Mouse (Mus musculus): Measurements from ENCODE around the gene Otop2.

The Otop2 gene

GRCm38 (mm10) chr11:115297214-115297826 lies 9.6 kb upstream of the Otop2 start, which contains the start of gene Fads6:
Fads6 (minus strand) TSS chr11:115297663.
- in situ Hi-C loops (cut with MboI, MseI) = no loop called here

- in situ Hi-C loops (cut with MboI, MseI) = no loop called here
Measured at GRCm38 (mm10) chr11:115298160-115298559, 8.8 kb upstream of the Otop2 start.

- in situ Hi-C loops (cut with MboI, MseI) = no loop called here
Measured at GRCm38 (mm10) chr11:115300745-115301144, 6.2 kb upstream of the Otop2 start.

- in situ Hi-C loops (cut with MboI, MseI) = no loop called here
Measured at GRCm38 (mm10) chr11:115301351-115301750, 5.6 kb upstream of the Otop2 start.

- in situ Hi-C loops (cut with MboI, MseI) = no loop called here
Measured at GRCm38 (mm10) chr11:115303167-115303566, 3.8 kb upstream of the Otop2 start.

GRCm38 (mm10) chr11:115308781-115309180 lies 1.8 kb downstream of the Otop2 start:
- in situ Hi-C loops (cut with MboI, MseI) = no loop called here

GRCm38 (mm10) chr11:115314249-115314648 lies 7.3 kb downstream of the Otop2 start:
- in situ Hi-C loops (cut with MboI, MseI) = no loop called here

- in situ Hi-C loops (cut with MboI, MseI) = loop anchor here (5.0 kb wide), 1 partner anchor 40 kb away; no protein-coding TSS in a partner anchor
Measured at GRCm38 (mm10) chr11:115317204-115317603, 10.2 kb downstream of the Otop2 start.

- in situ Hi-C loops (cut with MboI, MseI) = loop anchor here (5.0 kb wide), 1 partner anchor 39 kb away; no protein-coding TSS in a partner anchor
Measured at GRCm38 (mm10) chr11:115318245-115319027, 11.5 kb downstream of the Otop2 start.

- in situ Hi-C loops (cut with MboI, MseI) = loop anchor here (5.0 kb wide), 1 partner anchor 37 kb away; no protein-coding TSS in a partner anchor
Measured at GRCm38 (mm10) chr11:115319704-115320383, 12.9 kb downstream of the Otop2 start.

- in situ Hi-C loops (cut with MboI, MseI) = no loop called here
Measured at GRCm38 (mm10) chr11:115321906-115322693, 15.1 kb downstream of the Otop2 start, which contains the start of gene Ush1g. Ush1g (minus strand) TSS chr11:115322041.

- in situ Hi-C loops (cut with MboI, MseI) = no loop called here
Measured at GRCm38 (mm10) chr11:115323354-115323753, 16.4 kb downstream of the Otop2 start.

GRCm38 (mm10) chr11:115326730-115327129 lies 19.8 kb downstream of the Otop2 start:
- in situ Hi-C loops (cut with MboI, MseI) = no loop called here

GRCm38 (mm10) chr11:115329339-115329738 lies 22.4 kb downstream of the Otop2 start:
- in situ Hi-C loops (cut with MboI, MseI) = no loop called here

- in situ Hi-C loops (cut with MboI, MseI) = loop anchor here (10.0 kb wide), 1 partner anchor 1150 kb away; no protein-coding TSS in a partner anchor
Measured at GRCm38 (mm10) chr11:115334531-115334930, 27.6 kb downstream of the Otop2 start, which contains the start of gene Otop3. Otop3 (plus strand) TSS chr11:115334731.

- in situ Hi-C loops (cut with MboI, MseI) = loop anchor here (10.0 kb wide), 1 partner anchor 1150 kb away; no protein-coding TSS in a partner anchor
Measured at GRCm38 (mm10) chr11:115335223-115335622, 28.3 kb downstream of the Otop2 start.

GRCm38 (mm10) chr11:115336115-115336514 lies 29.2 kb downstream of the Otop2 start:
- in situ Hi-C loops (cut with MboI, MseI) = loop anchor here (10.0 kb wide), 1 partner anchor 1151 kb away; no protein-coding TSS in a partner anchor

- in situ Hi-C loops (cut with MboI, MseI) = loop anchor here (10.0 kb wide), 1 partner anchor 1153 kb away; no protein-coding TSS in a partner anchor
Measured at GRCm38 (mm10) chr11:115337350-115337749, 30.4 kb downstream of the Otop2 start.

GRCm38 (mm10) chr11:115337826-115338225 lies 30.9 kb downstream of the Otop2 start:
- in situ Hi-C loops (cut with MboI, MseI) = loop anchor here (10.0 kb wide), 1 partner anchor 1153 kb away; no protein-coding TSS in a partner anchor

- in situ Hi-C loops (cut with MboI, MseI) = no loop called here
Measured at GRCm38 (mm10) chr11:115341246-115341645, 34.3 kb downstream of the Otop2 start.

GRCm38 (mm10) chr11:115341866-115342265 lies 34.9 kb downstream of the Otop2 start:
- in situ Hi-C loops (cut with MboI, MseI) = no loop called here

All from T-helper 1 cell (primary cell).